ENCODE assay signal across 8 mouse cellular contexts in the genomic region with DNA sequence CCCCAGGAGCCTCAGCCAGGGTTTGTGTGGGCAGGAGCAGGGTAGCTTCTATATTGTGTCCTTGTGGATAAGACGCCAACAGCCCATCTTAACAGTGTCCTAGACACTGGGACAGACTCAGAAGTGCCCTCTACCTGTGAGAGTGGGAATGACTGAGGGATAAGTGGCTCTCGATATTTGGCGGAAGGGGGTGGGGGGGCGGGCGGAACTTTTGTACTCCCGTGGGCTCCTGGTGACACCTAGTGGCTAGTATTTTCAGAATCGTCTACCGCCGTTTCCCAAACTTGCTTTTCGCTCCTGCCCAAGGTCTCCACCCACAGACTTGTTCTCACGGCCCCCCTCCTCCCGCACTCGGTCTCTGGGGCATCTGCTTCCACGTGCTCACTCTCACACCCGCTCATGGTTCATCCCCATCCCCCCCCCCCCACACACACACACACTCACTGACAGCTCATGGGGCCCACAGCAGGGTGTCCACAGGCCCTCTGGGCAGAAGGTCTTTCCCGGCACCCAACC. TPM values are rescaled to one million over a fixed set of nuclear protein-coding genes. Genes with fewer than 3 reads are reported as not detected.
A peak's percentile ranks its signal among the peaks of the same experiment; 100 is the strongest.
DNase-seq lines count a peak whose midpoint lies in the region; ATAC-seq and TF ChIP-seq lines count a peak whose summit lies in the region.

No protein-coding gene starts in this region.

- H3K27me3 ChIP-seq in intestine, postnatal 0 days (replicated peaks; ENCODE audit: control insufficient read depth, insufficient read depth, low read length), result no peaks in the 10 kb centered on the region
- H3K27me3 ChIP-seq in midbrain, embryonic 11.5 days (ENCODE audit: control insufficient read depth, insufficient read depth, low read length), result peaks cover 2% of the 10 kb centered on the region; the same call in 1 of the 2 replicates
- no peaks in the 10 kb centered on the region for H3K27me3 ChIP-seq in small intestine, adult 2 months (ENCODE audit: control insufficient read depth, insufficient read depth, low read length)

- peak; percentile 91 for DNase-seq in 3T3-L1 (ENCODE audit: low read depth, low spot score)
- DNase-seq in adrenal gland, adult 18-20 months (ENCODE audit: low spot score in 2 of 2), result peak; percentile 66 to 67
- DNase-seq in embryo, embryonic 11.5 days (ENCODE audit: low read depth, low spot score), result peak; percentile 91
- DNase-seq in left cerebral cortex, postnatal 4 days, result peak; percentile 89
- peak; percentile 98 for DNase-seq in midbrain, embryonic 11.5 days (ENCODE audit: low spot score, missing footprints)

- H3K4me3 ChIP-seq in intestine, postnatal 0 days (ENCODE audit: low read depth, low read length), result no peak overlapping the region
- H3K4me3 ChIP-seq in midbrain, embryonic 11.5 days (ENCODE audit: low read depth, low read length), result no peak overlapping the region
- no peak overlapping the region for H3K4me3 ChIP-seq in small intestine, adult 2 months (ENCODE audit: low read depth, low read length)

- H3K36me3 ChIP-seq in intestine, postnatal 0 days (ENCODE audit: control insufficient read depth, insufficient read depth), result no peaks in the 10 kb centered on the region
- no peaks in the 10 kb centered on the region for H3K36me3 ChIP-seq in midbrain, embryonic 11.5 days (ENCODE audit: control insufficient read depth, insufficient read depth, low read length)
- H3K36me3 ChIP-seq in small intestine, adult 2 months (ENCODE audit: control insufficient read depth, insufficient read depth, low read length), result no peaks in the 10 kb centered on the region

- 0 out of 2 replicates have a peak, but pooled peaks cover 3% of the 10 kb centered on the region for H3K4me1 ChIP-seq in intestine, postnatal 0 days (replicated peaks; ENCODE audit: control insufficient read depth, insufficient read depth, low read length)
- H3K4me1 ChIP-seq in midbrain, embryonic 11.5 days (ENCODE audit: control insufficient read depth, insufficient read depth, low read length), result no peaks in the 10 kb centered on the region
- peaks cover 5% of the 10 kb centered on the region; the same call in 1 of the 2 replicates for H3K4me1 ChIP-seq in small intestine, adult 2 months (ENCODE audit: control insufficient read depth, insufficient read depth, insufficient read length, low read length)

- no peak overlapping the region for H3K27ac ChIP-seq in intestine, postnatal 0 days (ENCODE audit: low read depth, low read length)
- no peak overlapping the region for H3K27ac ChIP-seq in midbrain, embryonic 11.5 days (ENCODE audit: low read depth, low read length)
- no peak overlapping the region for H3K27ac ChIP-seq in small intestine, adult 2 months (ENCODE audit: insufficient read depth, low read depth, low read length)

- TF ChIP-seq CTCF in intestine, postnatal 0 days (IDR thresholded peaks at IDR 0.05; ENCODE audit: low read depth), result peak; percentile 86
- peak; percentile 63; the same call in 1 of the 2 replicates for TF ChIP-seq CTCF in small intestine, adult 2 months (IDR thresholded peaks at IDR 0.05; ENCODE audit: extremely low read depth, insufficient read length, insufficient replicate concordance, low read depth, low read length)

- peak; percentile 75 for ATAC-seq in granulocyte monocyte progenitor cell, adult 5-6 weeks (replicated peaks; ENCODE audit: poor library complexity, severe bottlenecking)
- peak; percentile 62 for ATAC-seq in intestine, postnatal 0 days
- peak; percentile 78 for ATAC-seq in midbrain, embryonic 11.5 days (ENCODE audit: low FRiP score)

- WGBS in intestine, postnatal 0 days, result 2% methylated on average over 16 of the region's 16 CpGs
- WGBS in midbrain, embryonic 11.5 days, result 5% methylated on average over 16 of the region's 16 CpGs
- WGBS in small intestine, adult 2 months, result 3% methylated on average over 16 of the region's 16 CpGs

- no peak for TF ChIP-seq POLR2A in small intestine, adult 2 months (IDR thresholded peaks at IDR 0.05; ENCODE audit: low read depth, low read length)

- H3K9me3 ChIP-seq in intestine, postnatal 0 days (ENCODE audit: control insufficient read depth), result no peaks in the 10 kb centered on the region
- H3K9me3 ChIP-seq in midbrain, embryonic 11.5 days (ENCODE audit: control insufficient read depth, low read length), result no peaks in the 10 kb centered on the region

- H3K4me2 ChIP-seq in intestine, postnatal 0 days (replicated peaks; ENCODE audit: low read depth), result peak overlapping the region; percentile 25; the same call in 1 of the 2 replicates
- H3K4me2 ChIP-seq in midbrain, embryonic 11.5 days, result peak overlapping the region; percentile 33; the same call in 1 of the 2 replicates

- H3K9ac ChIP-seq in intestine, postnatal 0 days (ENCODE audit: low read depth, low read length), result no peak overlapping the region
- H3K9ac ChIP-seq in midbrain, embryonic 11.5 days (ENCODE audit: low read length), result no peak overlapping the region

- intact Hi-C loops in left cerebral cortex, postnatal 4 days (cut with DNase I), result loop anchor here (2.0 to 5.0 kb wide), 3 partner anchors 145 to 760 kb away; no protein-coding TSS in a partner anchor

RNA-seq across cellular contexts. Expression of a gene that starts 14.3 kb away (rescaled TPM):
- total RNA-seq in adrenal gland, adult 18-20 months (2021), result 10 to 100 TPM in 1 of 2 experiments, 1 to 10 TPM in 1; 8.6 to 19.4 TPM
- not detected in 2 replicates for total RNA-seq in granulocyte monocyte progenitor cell, adult 5-6 weeks (2014; fragmentation: Nextera tagmentation)
- not detected in 2 replicates for total RNA-seq in granulocyte monocyte progenitor cell, adult 5-6 weeks (2017)
- 0.34 and 0.42 TPM in 2 replicates for polyA plus RNA-seq in intestine, postnatal 0 days (2015; fragmentation: Nextera tagmentation; extraction: Ambion mirVana)
- 10 to 100 TPM; 18.3 to 21.5 TPM for total RNA-seq in left cerebral cortex, postnatal 4 days (2021)
- polyA plus RNA-seq in midbrain, embryonic 11.5 days (2014; fragmentation: Nextera tagmentation; extraction: Ambion mirVana), result 0.31 and 0.66 TPM in 2 replicates
- 0.11 and 0.95 TPM in 2 replicates for polyA plus RNA-seq in small intestine, adult 2 months (2012; rRNA removed)

RNA-seq across cellular contexts. Expression of a gene that starts 43.4 kb away (rescaled TPM):
- 10 to 100 TPM; 17.7 to 20.0 TPM for total RNA-seq in adrenal gland, adult 18-20 months (2021)
- not detected in 2 replicates for total RNA-seq in granulocyte monocyte progenitor cell, adult 5-6 weeks (2014; fragmentation: Nextera tagmentation)
- not detected in 2 replicates for total RNA-seq in granulocyte monocyte progenitor cell, adult 5-6 weeks (2017)
- polyA plus RNA-seq in intestine, postnatal 0 days (2015; fragmentation: Nextera tagmentation; extraction: Ambion mirVana), result 1.6 and 2.1 TPM in 2 replicates
- 100 to 1,000 TPM; 102 to 107 TPM for total RNA-seq in left cerebral cortex, postnatal 4 days (2021)
- 15.2 and 17.3 TPM in 2 replicates for polyA plus RNA-seq in midbrain, embryonic 11.5 days (2014; fragmentation: Nextera tagmentation; extraction: Ambion mirVana)
- polyA plus RNA-seq in small intestine, adult 2 months (2012; rRNA removed), result 4.2 and 5.0 TPM in 2 replicates

RNA-seq across cellular contexts. Expression of a gene that starts 52.8 kb away (rescaled TPM):
- total RNA-seq in adrenal gland, adult 18-20 months (2021), result 100 to 1,000 TPM; 102 to 266 TPM
- total RNA-seq in granulocyte monocyte progenitor cell, adult 5-6 weeks (2014; fragmentation: Nextera tagmentation), result 89.6 and 92.8 TPM in 2 replicates
- 33.3 and 45.1 TPM in 2 replicates for total RNA-seq in granulocyte monocyte progenitor cell, adult 5-6 weeks (2017)
- 25.1 and 28.0 TPM in 2 replicates for polyA plus RNA-seq in intestine, postnatal 0 days (2015; fragmentation: Nextera tagmentation; extraction: Ambion mirVana)
- total RNA-seq in left cerebral cortex, postnatal 4 days (2021), result 1 to 10 TPM; 2.0 to 2.7 TPM
- polyA plus RNA-seq in midbrain, embryonic 11.5 days (2014; fragmentation: Nextera tagmentation; extraction: Ambion mirVana), result 0.37 and 0.60 TPM in 2 replicates
- 39.2 and 105 TPM in 2 replicates for polyA plus RNA-seq in small intestine, adult 2 months (2012; rRNA removed)

Comparison
In these comparisons a context has a peak if more than half of its experiments do, and no peak if none do; other contexts are left out.
1. RNA of a gene that starts 14.3 kb away (total RNA-seq): 18.3 to 21.5 TPM in left cerebral cortex, postnatal 4 days and 8.6 to 19.4 TPM in adrenal gland, adult 18-20 months; not detected in granulocyte monocyte progenitor cell, adult 5-6 weeks; every median in the first group is over 4 times any median in the second.
2. RNA of a gene that starts 43.4 kb away (total RNA-seq): 102 to 107 TPM in left cerebral cortex, postnatal 4 days and 17.7 to 20.0 TPM in adrenal gland, adult 18-20 months; not detected in granulocyte monocyte progenitor cell, adult 5-6 weeks; every median in the first group is over 10 times any median in the second.
3. RNA of a gene that starts 52.8 kb away (total RNA-seq): 102 to 266 TPM in adrenal gland, adult 18-20 months and 33.3 to 92.8 TPM in granulocyte monocyte progenitor cell, adult 5-6 weeks; 2.0 to 2.7 TPM in left cerebral cortex, postnatal 4 days; every median in the first group is over 4 times any median in the second.
4. Peak in every context shown above with its lines, with median percentiles within 50 percentile points of each other: DNase-seq and ATAC-seq.